Mouse (Mus musculus) heart, adult 9 months (tissue): ENCODE measurements at regions not wholly inside any gene's neighbourhood (a gene's known extent, or its start where the extent isn't known, plus 50 kb on each side); places are given as distances from the start of the nearest gene placed in this dataset.

Experiments used
- DNase-seq, 2 experiments: peaks; one replicate each; pipeline ENCODE4 v3.0.0; 2022; ENCODE audit warnings: low spot score in 2 of 2

DNA sequence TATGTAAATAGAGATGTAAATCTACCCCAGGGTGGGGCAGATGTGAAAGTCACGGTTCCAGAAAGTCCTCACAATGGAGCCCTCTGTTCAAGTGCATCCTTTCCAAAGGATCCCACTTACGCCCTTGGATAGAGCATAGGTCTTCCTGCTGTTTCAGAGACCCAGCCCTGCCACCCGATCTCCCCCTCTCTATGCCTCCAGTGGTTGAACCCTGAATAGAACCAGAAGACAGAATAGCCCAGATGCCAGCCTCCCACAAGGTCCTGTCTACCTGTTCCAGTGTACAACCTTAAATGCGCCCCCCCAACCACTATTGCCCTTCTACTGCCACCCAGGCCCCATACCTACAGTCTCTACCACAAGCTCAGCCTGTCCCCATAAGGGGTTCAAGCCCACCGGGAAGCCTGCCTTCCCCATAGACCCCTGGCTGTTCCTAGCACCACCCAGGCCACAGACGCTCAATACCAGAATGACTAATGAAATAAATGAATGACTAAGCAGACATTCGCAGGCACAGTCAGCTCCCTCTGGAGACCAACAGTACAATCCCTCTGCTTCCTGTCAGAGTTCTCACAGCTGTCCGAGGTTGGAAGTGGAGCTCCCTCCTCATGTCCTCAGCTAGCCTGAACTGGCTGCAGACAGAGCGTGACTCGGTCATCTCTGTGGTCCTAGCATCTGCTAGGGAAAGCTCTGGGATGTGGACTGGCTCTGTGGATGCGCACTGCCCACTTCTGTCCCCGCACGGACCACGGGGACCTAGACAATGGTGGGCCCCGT, 133.4 kb upstream of the 1600014C23Rik start:
- peak; percentile 78 to 87 for DNase-seq

GRCm38 (mm10) chr17:45866346-45866745, 132.7 kb upstream of the 1600014C23Rik start:
- peak; percentile 65 to 72 for DNase-seq

DNA sequence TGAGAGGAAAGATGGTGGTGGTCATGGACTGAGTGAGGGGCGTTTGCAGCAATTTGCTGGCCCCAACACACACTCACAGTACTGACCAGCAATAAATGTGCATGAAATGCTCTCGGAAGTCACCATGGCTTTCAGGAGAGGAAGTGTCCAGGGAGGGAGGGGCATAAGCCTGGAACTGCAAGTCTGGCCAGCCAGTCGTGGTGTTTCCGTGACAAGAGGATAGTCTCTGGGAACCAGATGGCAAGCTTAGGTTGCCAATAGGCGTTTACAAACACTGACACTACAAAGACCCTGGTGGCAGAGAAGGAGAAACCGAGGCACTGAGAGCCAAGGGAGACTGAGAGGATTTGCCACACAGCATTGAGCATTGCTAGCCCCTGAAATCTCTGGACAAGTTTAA, 132.3 kb upstream of the 1600014C23Rik start:
- DNase-seq: peak in 1 of 2 experiments; percentile 33

DNA sequence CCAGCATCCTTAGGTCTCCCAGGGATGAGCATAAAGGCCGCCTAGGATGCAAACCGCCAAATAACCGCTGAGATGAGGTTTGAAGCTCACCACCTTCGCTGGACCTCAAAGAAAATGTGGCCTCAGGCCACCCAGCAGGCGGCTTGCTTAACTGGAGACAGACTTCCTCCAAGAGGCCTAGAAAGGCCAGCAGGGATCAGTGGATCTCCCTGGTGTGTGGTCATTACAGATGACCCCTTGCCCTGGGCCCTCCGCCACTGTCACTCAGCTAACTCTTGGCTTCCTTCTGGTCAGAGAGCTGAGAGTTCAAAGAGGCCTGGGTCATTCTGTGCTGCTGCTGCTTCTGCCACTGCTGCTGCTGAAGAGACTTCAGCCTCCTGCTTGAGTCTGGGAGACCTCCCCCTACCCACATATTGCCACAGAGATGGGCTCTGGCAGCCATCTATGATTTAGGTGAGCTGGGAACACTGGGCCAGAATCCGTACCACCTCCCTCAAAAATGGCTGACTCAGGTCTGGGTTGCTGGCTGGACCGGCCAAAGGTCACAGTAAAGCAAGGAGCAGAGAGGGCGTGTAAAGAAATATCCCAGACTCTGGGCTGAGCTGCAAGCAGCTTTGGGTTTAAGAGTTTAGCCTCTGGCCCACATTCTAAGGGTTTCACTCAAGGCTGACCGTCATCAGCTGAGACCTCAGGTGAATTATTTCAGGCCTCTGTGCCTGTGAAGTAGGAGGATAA, 130.0 kb upstream of the 1600014C23Rik start:
- DNase-seq: no peak

DNA sequence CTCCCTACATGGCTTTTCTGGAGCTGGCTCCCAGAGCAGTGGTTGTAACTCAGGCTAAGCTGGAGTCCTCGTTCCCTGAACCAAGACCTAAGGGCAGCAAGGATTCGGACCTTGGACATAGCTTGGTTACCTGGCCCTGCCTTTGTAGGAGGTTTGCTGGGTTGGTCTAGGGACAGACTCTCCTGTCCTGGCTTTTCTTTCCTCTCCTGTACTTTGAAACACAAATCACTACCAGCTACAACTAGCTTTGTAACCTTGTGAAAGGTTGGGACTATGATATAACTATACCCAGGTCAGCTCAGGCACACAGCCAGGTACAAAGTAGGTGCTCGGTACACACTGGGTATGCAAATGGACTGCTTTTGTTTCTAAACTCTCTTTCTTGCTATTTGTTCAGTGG, 129.4 kb upstream of the 1600014C23Rik start:
- no peak for DNase-seq

- DNase-seq: no peak
Measured at GRCm38 (mm10) chr17:45859441-45859840, 125.8 kb upstream of the 1600014C23Rik start.

- DNase-seq: no peak
Measured at GRCm38 (mm10) chr17:45853931-45854653, 120.4 kb upstream of the 1600014C23Rik start.

DNA sequence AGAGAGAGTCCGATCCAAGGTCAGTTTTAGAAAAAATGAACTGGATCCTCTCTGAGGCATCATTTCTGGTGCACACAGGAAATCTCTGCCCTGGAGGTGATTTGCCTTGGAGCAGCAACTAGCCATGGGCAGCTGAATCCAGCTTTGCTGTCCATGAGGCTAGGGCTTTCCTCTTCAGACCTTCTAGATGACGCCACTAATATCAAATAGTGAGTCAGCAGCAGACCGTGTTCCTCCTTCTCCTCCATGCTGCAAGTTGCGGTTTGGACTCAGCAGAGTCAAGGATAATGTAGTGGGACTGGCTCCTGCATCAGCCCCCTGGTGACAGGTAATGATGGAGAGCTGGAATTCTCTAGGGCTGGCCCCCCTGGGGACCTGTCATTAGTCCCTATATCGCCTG, 118.8 kb upstream of the 1600014C23Rik start:
- no peak for DNase-seq

DNA sequence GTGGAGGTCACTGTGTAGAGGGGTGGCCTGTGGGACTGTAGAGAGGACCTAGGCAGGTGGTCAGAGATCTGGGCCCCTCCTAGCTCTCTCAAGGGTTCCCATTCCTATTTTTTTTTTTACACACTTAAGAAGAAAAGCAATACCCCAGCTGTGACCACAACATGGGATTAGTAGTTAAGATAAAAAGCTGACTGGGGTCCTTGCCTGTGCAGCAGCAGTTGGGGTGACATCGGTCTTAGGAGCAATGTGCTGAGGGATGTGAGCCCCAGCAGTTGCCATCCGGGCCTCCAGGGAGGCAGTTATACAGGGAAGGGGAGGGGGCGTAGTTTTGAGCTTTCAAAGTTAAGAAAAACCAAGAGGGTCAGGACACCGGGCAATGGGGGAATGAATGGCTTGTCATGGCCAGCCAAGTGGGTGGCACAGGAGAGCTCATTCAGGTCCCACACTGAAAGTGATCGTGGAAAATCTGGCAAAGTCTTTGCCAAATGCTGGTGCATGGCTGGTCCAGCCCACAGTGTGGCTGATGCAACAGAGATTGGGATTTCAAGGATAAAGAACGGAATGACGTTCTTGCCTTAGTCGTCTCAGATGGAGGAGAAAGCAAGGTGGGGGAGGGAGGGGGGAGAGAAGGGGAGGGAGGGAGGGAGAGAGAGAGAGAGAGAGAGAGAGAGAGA, 118.2 kb upstream of the 1600014C23Rik start:
- DNase-seq: no peak

DNA sequence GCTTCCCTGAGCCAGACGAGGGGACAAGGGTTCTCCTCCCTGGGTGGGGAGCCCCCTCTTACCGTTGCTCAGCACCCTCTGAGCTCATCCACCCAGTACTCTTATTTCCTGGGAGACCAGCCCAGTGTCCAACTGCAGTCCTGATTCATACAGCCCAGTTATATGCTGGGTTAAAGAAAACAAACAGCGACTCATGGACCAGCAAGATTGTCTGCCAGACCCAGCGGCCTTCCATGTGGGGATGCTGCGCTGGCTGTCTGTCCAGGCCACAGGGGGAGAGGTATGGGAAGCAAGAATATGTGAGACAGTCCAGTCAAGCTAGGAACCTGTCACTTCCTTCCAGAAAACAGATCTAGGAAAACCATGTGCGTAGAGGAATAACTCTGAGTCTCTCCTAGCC, 117.3 kb upstream of the 1600014C23Rik start:
- no peak for DNase-seq

DNA sequence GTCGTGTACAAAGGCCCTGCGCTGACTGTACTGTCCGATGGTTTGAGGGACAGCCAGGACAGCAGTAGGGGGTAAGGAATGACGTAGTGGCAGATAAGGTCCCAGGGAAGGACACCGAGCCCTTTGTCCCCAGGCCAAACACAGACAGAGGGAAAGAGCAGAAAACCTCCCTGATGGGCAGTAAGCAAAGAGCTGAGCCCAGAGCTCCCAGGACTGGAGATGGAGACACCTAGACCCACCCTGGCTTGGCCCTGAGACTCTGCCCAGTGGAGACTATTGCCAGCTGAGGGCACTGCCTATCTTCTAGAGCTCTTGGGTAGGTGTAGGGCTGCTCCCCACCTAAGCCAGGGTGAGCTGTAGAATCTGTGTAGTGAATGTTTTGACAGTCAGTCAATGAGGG, 116.5 kb upstream of the 1600014C23Rik start:
- peak in 1 of 2 experiments; percentile 13 for DNase-seq

DNA sequence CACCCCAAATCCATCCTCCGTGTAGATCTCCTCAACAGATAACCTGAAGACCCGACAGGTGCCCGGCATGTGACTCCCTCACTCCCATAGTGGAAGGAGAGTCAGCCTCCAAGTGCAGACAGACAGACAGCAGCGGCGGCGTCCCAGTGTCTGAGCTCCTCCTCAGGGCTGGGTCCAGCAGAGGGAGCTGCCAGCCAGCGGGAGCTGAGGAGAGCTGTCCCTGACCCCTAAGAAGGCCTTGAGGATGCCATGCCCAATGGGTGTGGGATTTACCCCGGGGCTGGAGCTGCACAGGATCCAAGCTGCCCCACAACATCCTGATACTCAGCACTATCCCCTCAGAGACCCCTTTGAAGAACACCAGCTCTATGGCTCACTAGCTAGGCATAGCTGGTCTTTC, 115.0 kb upstream of the 1600014C23Rik start:
- DNase-seq: peak; percentile 43 to 69

GRCm38 (mm10) chr17:45847701-45848378, 114.2 kb upstream of the 1600014C23Rik start:
- peak; percentile 62 to 78 for DNase-seq

- DNase-seq: no peak
Measured at GRCm38 (mm10) chr17:45845832-45846231, 112.2 kb upstream of the 1600014C23Rik start.

- DNase-seq: no peak
Measured at GRCm38 (mm10) chr17:45836731-45837130, 103.1 kb upstream of the 1600014C23Rik start.

DNA sequence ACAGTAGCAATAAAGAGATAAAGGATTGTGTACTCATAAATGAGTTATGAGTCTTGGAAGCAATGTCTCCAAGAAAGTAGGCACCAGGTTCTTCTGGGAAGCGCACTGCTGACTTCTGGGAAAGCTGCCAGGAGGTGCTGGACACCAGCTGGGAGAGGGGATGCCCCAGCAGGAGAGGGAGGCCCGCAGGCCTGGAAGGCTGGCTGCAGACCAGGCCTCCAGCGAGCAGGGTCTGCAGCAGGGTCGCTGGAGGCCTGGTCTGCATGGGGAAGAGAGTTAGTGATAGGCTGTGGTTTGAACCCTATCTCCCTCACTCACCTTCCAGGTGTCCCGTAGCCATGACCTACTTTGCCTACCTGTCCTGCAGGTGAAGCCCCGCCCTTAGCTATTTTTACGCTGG, 102.6 kb upstream of the 1600014C23Rik start:
- DNase-seq: no peak

DNA sequence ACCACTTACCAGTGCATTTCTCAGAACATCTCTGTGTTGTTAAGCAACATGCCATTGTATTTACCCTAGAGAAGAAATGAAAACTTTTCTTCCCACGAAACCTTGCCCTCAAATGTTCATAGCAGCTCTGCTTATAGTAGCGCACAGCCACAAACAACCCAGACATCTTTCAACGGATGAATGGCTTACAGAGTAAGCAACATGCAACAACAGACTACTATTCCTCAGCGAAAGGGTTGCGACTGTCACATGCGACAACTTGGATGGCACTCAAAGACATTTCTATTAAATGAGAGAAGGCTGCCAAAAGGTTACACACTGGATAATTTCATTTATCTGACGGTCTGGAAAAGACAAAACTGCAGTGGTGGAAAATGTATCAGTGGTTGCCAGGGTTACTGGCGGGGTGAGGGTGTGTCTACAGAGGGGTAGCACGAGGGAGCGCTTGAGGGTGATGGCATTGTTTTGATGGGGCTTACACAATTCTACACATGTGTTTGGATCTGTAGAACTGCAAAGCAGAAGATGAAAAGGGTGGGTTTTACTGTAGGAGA, 101.0 kb upstream of the 1600014C23Rik start:
- DNase-seq: no peak

- DNase-seq: no peak
Measured at GRCm38 (mm10) chr17:45830324-45830723, 96.7 kb upstream of the 1600014C23Rik start.

DNA sequence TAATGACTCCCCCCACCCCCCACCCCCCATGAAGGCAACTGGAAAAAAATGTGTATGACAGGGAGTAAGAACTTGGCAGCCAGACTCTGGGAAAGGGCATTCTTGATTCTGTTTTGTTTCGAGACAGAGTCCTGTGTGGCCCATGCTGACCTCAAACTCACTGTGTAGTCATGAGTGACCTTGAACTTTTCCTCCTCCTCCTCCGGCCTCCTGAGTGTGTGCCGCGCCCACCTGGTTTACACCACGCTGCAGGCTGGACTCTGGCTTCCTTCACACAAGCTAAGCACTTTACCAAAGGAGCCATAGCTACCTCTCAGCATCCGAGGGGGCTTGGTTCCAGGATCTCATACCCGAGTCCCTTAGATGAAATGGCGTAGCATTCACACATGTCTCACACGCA, 95.9 kb upstream of the 1600014C23Rik start:
- DNase-seq: no peak

DNA sequence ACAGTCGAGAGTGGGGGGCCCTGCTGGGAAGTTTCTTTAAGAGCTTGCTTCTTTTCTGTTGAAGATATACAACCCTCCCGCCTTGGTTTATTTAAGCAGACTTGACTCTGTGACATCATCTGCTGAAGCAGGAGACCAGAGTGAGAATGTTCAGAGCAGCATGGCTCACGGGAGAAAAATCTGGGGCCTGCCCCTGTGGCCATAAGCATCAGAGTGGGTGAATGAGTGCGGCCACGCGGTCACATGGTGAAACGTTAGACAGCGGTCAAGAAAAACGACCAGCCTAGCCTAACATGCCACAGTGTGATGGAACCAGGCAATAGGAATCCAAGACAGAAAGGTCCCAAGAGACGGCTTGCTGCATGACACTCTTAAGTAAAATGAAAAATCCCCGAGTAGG, 95.2 kb upstream of the 1600014C23Rik start:
- no peak for DNase-seq

DNA sequence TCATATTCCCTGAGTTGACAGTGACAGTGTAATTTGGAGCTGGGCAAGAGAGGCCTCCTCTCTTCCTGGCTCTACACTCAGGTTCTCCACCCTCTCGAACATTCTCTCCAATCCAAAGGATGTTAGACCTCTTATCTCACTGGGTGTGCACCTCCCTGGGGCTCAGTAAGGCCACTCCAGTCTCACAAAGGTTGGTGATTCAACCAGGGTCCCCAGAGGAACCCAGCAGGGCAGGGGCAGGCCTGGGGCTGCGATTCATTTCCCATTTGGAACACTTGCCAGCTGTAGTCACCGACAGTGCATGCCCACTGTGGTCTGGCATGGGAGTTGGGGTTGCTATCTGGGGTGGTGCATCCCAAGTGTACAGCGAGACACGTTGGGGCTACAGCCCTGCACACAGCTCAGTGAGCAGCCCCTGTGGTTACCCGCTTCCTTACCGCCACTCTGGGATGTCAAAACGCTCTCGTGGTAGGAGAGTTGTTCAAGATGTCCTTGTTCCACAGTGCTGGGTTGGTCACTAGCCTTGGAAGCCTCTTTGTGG, 94.7 kb upstream of the 1600014C23Rik start:
- DNase-seq: no peak
